Mouse (Mus musculus) myocyte (in vitro differentiated cells): ENCODE data around the gene Syt8.

Experiments
- MAX ChIP-seq: IDR thresholded peaks from one replicate; pipeline ENCODE4 v1.6.1; 2011; ENCODE audit warnings: low read depth, mild to moderate bottlenecking, control low read depth
- MYOD1 ChIP-seq, 3 experiments: IDR thresholded peaks; one replicate each; pipeline ENCODE4 v1.6.1; 2011; ENCODE audit warnings: control low read depth in 2 of 3, low read depth in 2 of 3, mild to moderate bottlenecking in 2 of 3, moderate library complexity in 1 of 3; ENCODE audit not compliant: insufficient read length in 2 of 3, control insufficient read depth in 1 of 3
- POLR2A ChIP-seq: IDR thresholded peaks from one replicate; pipeline ENCODE4 v1.6.1; 2011; ENCODE audit warnings: low read depth, mild to moderate bottlenecking, control low read depth, moderate library complexity; ENCODE audit not compliant: insufficient read length
- POLR2AphosphoS2 ChIP-seq: IDR thresholded peaks from one replicate; pipeline ENCODE4 v1.6.1; 2011; ENCODE audit warnings: low read depth, control low read depth; ENCODE audit not compliant: insufficient read length
- TCF12 ChIP-seq: IDR thresholded peaks from one replicate; pipeline ENCODE4 v1.6.1; 2011; ENCODE audit warnings: mild to moderate bottlenecking, control low read depth; ENCODE audit not compliant: poor library complexity, insufficient read depth, severe bottlenecking
- USF1 ChIP-seq: IDR thresholded peaks from one replicate; pipeline ENCODE4 v1.6.1; 2011; ENCODE audit warnings: low read depth, mild to moderate bottlenecking, control low read depth, moderate library complexity

DNA sequence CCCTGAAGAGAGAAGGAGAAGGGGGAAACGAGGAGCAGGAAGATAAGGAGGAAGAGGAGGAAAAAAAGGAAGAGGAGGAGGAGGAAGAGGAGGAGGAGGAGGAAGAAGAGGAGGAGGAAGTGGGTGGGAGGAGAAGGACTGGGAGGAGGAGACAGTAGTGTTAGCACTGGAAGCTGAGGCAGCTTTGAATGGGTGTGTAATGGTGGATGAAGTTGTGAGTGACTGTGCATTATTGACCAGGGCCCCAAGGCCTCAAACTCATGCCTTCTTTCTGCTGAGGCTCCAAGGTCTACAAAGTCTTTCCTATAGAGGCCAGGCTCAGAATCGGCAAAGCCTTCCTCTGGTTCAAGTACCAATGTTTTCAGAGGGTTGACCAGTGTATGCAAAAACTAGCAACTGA lies 12.8 kb upstream of the Syt8 start:
- TF ChIP-seq USF1: no peak
- no peak for TF ChIP-seq POLR2AphosphoS2
- no peak for TF ChIP-seq TCF12
- no peak for TF ChIP-seq POLR2A
- TF ChIP-seq MAX: no peak
- TF ChIP-seq MYOD1 (IDR thresholded peaks at IDR 0.05; ENCODE audit: control insufficient read depth in 1 of 3, insufficient read length in 2 of 3, low read depth in 2 of 3): no peak
